Mouse (Mus musculus): Measurements from ENCODE around the gene Pou6f1. TPM values are rescaled to one million over a fixed set of nuclear protein-coding genes. Genes with fewer than 3 reads are reported as not detected.
"Not testable (repeated sequence)": the region's sequence is repeated elsewhere in the genome, so short reads cannot be mapped to it uniquely, and the experiment has no call there.

Gene Pou6f1
- polyA plus RNA-seq, 1 experiment, result 9.6 TPM

DNA sequence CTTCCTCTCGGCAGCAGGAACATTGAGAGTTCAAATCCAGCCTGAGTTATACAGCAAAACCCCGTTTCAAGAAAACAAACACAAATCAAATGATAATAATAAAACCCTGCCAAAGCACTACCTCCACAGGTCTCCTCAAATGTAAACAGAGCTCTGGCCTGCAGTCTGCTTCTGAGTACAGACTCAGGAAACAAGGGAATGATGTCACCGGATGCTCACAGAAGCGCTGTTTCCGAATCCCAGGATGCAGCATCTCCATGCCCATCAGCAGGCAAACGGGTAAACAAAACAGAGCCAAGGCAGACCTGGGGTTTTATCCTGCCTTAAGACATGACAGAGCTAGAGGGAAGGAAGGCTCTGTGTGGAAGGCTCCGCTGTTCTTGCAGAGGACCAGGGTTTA lies 29.0 kb upstream of the Pou6f1 start:
- H3K4me3 ChIP-seq (ENCODE audit: insufficient read depth, low read depth, low read length), result no peak overlapping the region
- H3K27ac ChIP-seq (replicated peaks; ENCODE audit: low read depth, low read length), result peak overlapping the region; percentile 11; the same call in 1 of the 2 replicates
- peaks cover 24% of the 10 kb centered on the region for H3K4me1 ChIP-seq (ENCODE audit: control insufficient read depth, insufficient read depth, insufficient read length, low read length)

DNA sequence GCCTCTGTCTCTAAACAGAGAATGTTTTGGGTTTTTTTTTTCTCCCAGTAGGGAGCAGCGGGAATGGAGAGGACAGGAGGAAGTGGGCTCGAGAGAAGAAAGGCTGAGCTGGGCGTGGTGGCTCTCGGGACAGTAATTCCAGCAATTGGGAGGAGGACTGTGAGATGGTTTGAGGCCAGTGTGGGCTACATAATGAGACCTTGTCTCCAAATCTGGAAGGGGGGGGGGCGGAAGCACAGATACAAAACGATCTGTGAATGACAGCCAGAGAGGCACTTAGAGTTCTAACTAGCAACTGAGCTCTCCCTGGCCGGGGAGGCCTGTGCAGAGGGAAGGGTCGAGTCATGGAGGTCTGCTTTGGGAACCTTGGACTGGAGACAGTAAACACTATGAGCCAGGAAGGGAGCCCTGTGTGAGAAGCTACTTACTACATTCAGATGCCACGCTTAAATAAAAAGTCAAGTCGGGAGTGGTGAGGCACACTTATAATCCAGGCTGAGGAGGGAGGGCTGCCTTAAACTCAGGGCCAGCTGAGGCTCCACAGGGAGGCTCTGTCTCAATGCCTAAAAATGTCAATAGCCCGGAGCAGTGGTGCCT lies 28.1 kb upstream of the Pou6f1 start:
- Histone ChIP-seq H3K27ac (replicated peaks; ENCODE audit: low read depth, low read length) (peak overlapping the region; percentile 63), H3K4me3 (ENCODE audit: insufficient read depth, low read depth, low read length) (no peak overlapping the region), H3K4me1 (ENCODE audit: control insufficient read depth, insufficient read depth, insufficient read length, low read length) (peaks cover 20% of the 10 kb centered on the region)

GRCm38 (mm10) chr15:100627287-100627686 lies 27.5 kb upstream of the Pou6f1 start:
- no peak overlapping the region for H3K4me3 ChIP-seq (ENCODE audit: insufficient read depth, low read depth, low read length)
- peaks cover 16% of the 10 kb centered on the region for H3K4me1 ChIP-seq (ENCODE audit: control insufficient read depth, insufficient read depth, insufficient read length, low read length)
- peak overlapping the region; percentile 63; the same call in 1 of the 2 replicates for H3K27ac ChIP-seq (replicated peaks; ENCODE audit: low read depth, low read length)

DNA sequence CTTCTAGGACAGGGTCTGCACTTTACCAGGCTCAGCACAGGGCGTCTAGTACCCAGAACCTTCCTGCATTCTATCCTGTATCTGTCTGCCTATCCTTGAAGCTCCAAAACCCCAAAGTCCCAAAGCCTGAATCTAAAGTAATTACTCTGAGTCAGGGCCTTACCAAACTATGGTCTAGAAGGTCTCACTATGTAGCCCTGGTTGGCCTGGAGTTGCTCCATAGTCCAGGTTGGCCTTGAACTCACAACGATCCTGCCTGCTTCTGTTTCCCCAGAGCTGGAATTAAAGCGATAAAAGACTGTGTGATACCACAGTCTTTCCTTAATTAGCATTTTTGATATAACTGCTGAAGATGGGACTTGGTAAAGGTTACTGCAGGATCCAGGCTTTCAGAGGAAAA lies 24.7 kb upstream of the Pou6f1 start:
- H3K4me1 ChIP-seq (ENCODE audit: control insufficient read depth, insufficient read depth, insufficient read length, low read length), result peaks cover 12% of the 10 kb centered on the region
- no peak overlapping the region for H3K27ac ChIP-seq (replicated peaks; ENCODE audit: low read depth, low read length)
- H3K4me3 ChIP-seq (ENCODE audit: insufficient read depth, low read depth, low read length), result no peak overlapping the region

- Histone ChIP-seq H3K4me1 (ENCODE audit: control insufficient read depth, insufficient read depth, insufficient read length, low read length) (peaks cover 12% of the 10 kb centered on the region), H3K4me3 (ENCODE audit: insufficient read depth, low read depth, low read length) (no peak overlapping the region), H3K27ac (replicated peaks; ENCODE audit: low read depth, low read length) (no peak overlapping the region)
Observed at GRCm38 (mm10) chr15:100623754-100624153, 24.0 kb upstream of the Pou6f1 start.

DNA sequence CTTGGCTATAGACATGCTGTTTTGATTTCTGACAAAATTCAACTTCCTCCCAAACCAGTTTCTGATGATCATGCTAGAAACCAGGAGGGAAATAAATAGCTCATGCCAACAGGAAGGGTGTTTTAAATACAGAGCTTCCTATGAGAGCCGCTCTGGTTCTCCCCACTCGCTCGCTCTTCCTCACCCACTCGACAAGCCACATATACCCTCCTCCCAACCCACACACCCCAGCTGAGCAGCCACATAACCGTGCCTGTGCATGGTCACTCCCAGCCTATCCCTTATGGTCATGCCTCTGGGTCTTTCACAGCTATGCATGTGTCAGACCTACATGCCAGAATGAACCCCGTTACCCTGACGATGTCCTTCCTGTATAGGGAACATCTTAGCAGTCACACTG lies 22.4 kb upstream of the Pou6f1 start:
- H3K27ac ChIP-seq (replicated peaks; ENCODE audit: low read depth, low read length), result peak overlapping the region; percentile 56
- H3K4me3 ChIP-seq (ENCODE audit: insufficient read depth, low read depth, low read length), result no peak overlapping the region
- H3K4me1 ChIP-seq (ENCODE audit: control insufficient read depth, insufficient read depth, insufficient read length, low read length), result peaks cover 3% of the 10 kb centered on the region; the same call in 1 of the 2 replicates

DNA sequence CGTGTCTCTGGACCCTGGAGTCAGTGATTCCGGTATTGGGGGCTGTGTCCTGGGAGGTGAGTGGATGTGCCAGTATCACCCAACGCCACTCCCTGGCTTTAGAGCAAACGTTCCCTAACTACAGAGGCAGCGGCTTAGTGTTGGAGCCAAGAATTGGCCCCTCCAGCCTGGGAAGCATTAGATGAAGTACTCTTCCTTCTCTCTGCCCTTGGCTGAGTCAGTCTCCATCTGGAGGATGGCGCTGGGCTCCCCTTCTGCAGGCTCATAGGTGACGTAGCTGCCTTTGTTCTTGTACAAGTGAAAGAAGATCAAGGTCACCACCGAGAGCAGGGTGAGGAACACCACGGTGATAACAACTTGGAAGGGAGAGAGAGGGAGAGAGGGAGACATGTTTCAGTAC lies 21.9 kb upstream of the Pou6f1 start:
- not testable (repeated sequence) for H3K4me3 ChIP-seq (ENCODE audit: insufficient read depth, low read depth, low read length); H3K4me1 ChIP-seq (ENCODE audit: control insufficient read depth, insufficient read depth, insufficient read length, low read length)
- H3K27ac ChIP-seq (replicated peaks; ENCODE audit: low read depth, low read length), result peak overlapping the region; percentile 56

GRCm38 (mm10) chr15:100619200-100619599 lies 19.4 kb upstream of the Pou6f1 start:
- no peak overlapping the region for H3K4me3 ChIP-seq (ENCODE audit: insufficient read depth, low read depth, low read length)
- no peak overlapping the region for H3K27ac ChIP-seq (replicated peaks; ENCODE audit: low read depth, low read length)
- peaks cover 8% of the 10 kb centered on the region for H3K4me1 ChIP-seq (ENCODE audit: control insufficient read depth, insufficient read depth, insufficient read length, low read length)

DNA sequence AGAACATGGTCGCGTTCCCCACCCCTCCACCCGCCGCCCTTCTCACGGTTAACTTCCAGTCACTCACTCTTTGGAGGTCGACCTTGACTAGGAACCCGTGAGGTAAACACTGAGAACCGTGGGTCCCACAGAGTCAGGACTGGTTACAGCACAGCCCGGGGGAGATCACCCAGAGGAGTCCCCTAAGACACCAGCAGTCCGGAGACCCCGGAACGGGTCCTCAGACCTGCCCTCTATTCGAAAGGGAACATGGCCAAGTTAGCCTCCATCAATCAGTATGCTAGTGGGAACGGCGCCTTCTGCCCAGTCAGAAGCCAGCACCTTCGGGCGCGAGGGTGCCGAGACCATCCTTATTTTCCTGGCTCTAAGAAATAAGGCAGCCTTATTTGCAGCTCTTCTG lies 16.4 kb upstream of the Pou6f1 start:
- Histone ChIP-seq H3K4me1 (ENCODE audit: control insufficient read depth, insufficient read depth, insufficient read length, low read length) (peaks cover 6% of the 10 kb centered on the region), H3K4me3 (ENCODE audit: insufficient read depth, low read depth, low read length) (peak overlapping the region; percentile 95)

GRCm38 (mm10) chr15:100615825-100616220 lies 16.0 kb upstream of the Pou6f1 start:
- H3K27ac ChIP-seq (replicated peaks; ENCODE audit: low read depth, low read length), result peak overlapping the region; percentile 76
- peak overlapping the region; percentile 95 for H3K4me3 ChIP-seq (ENCODE audit: insufficient read depth, low read depth, low read length)
- H3K4me1 ChIP-seq (ENCODE audit: control insufficient read depth, insufficient read depth, insufficient read length, low read length), result peaks cover 6% of the 10 kb centered on the region

More for the DNA sequence above, 16.4 kb upstream of the Pou6f1 start:
- peak overlapping the region; percentile 76 for H3K27ac ChIP-seq (replicated peaks; ENCODE audit: low read depth, low read length)

GRCm38 (mm10) chr15:100614996-100615824 lies 15.4 kb upstream of the Pou6f1 start, which contains the start of gene Dazap2:
TSS of gene Dazap2 (plus strand) at chr15:100615349.
- H3K4me3 ChIP-seq (ENCODE audit: insufficient read depth, low read depth, low read length), result peak within 1 kb of the TSS; percentile 95
- peak within 1 kb of the TSS; percentile 77 for H3K27ac ChIP-seq (replicated peaks; ENCODE audit: low read depth, low read length)
- H3K4me1 ChIP-seq (ENCODE audit: control insufficient read depth, insufficient read depth, insufficient read length, low read length), result peaks cover 6% of the 10 kb centered on the region

- Histone ChIP-seq H3K27ac (replicated peaks; ENCODE audit: low read depth, low read length) (peak overlapping the region; percentile 77), H3K4me3 (ENCODE audit: insufficient read depth, low read depth, low read length) (peak overlapping the region; percentile 77), H3K4me1 (ENCODE audit: control insufficient read depth, insufficient read depth, insufficient read length, low read length) (peaks cover 6% of the 10 kb centered on the region)
Observed at GRCm38 (mm10) chr15:100614218-100614995, 14.6 kb upstream of the Pou6f1 start.

GRCm38 (mm10) chr15:100613584-100613983 lies 13.8 kb upstream of the Pou6f1 start:
- Histone ChIP-seq H3K27ac (replicated peaks; ENCODE audit: low read depth, low read length) (no peak overlapping the region), H3K4me3 (ENCODE audit: insufficient read depth, low read depth, low read length) (peak overlapping the region; percentile 8; the same call in 1 of the 2 replicates), H3K4me1 (ENCODE audit: control insufficient read depth, insufficient read depth, insufficient read length, low read length) (peaks cover 6% of the 10 kb centered on the region)

- H3K4me1 ChIP-seq (ENCODE audit: control insufficient read depth, insufficient read depth, insufficient read length, low read length), result peaks cover 6% of the 10 kb centered on the region
- H3K27ac ChIP-seq (replicated peaks; ENCODE audit: low read depth, low read length), result no peak overlapping the region
- H3K4me3 ChIP-seq (ENCODE audit: insufficient read depth, low read depth, low read length), result no peak overlapping the region
Observed at GRCm38 (mm10) chr15:100612432-100612831, 12.6 kb upstream of the Pou6f1 start.

DNA sequence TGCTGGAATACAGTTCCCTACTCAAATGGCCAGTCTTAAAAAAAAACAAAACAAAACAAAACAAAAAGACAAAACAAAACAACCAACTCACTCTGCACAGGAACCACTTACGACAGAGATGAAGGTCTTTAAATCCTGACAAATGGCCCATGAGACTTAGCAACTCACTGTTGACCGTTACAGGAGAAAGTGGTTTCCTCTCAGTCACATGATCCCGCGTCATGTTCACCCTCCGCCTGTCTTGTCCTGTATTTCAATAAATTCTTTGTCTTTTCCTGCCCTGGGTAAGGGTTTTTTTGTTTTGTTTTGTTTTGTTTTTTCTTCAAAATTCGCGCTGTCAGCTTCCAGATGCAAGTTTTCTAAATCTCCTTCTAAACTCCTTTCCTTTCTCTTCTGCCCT lies 12.2 kb upstream of the Pou6f1 start:
- H3K27ac ChIP-seq (replicated peaks; ENCODE audit: low read depth, low read length), result no peak overlapping the region
- H3K4me3 ChIP-seq (ENCODE audit: insufficient read depth, low read depth, low read length), result no peak overlapping the region
- H3K4me1 ChIP-seq (ENCODE audit: control insufficient read depth, insufficient read depth, insufficient read length, low read length), result peaks cover 6% of the 10 kb centered on the region
